Mouse (Mus musculus): ENCODE results near the gene Lztr1.

The Lztr1 gene

DNA sequence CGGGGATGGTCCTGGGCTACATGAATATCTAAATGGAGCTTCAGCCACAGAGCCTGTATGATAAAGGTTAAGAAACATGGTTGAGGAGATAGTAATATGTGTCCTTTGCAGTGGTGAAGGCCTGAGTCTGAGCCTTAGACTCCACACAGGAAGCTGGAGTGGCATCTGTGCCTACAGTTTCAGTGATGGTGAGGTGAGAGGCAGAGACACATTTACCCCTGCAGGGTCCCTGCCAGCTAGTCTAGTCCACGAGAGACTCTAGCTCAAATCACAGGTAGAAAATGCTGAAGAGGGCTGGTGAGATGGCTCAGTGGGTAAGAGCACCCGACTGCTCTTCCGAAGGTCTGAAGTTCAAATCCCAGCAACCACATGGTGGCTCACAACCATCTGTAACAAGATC, 33.2 kb upstream of the Lztr1 start:
- H3K4me3 ChIP-seq (replicated peaks; ENCODE audit: low read length) = no peak overlapping the region
- H3K27me3 ChIP-seq (ENCODE audit: insufficient read depth, low read length) = no peaks in the 10 kb centered on the region
- peaks cover 57% of the 10 kb centered on the region for H3K4me1 ChIP-seq (replicated peaks; ENCODE audit: low read depth, low read length)
- peaks cover 69% of the 10 kb centered on the region for H3K36me3 ChIP-seq (ENCODE audit: insufficient read depth, low read length)
- TF ChIP-seq CTCF (conservative IDR thresholded peaks at IDR 0.05; ENCODE audit: low read length) (no peak), POU5F1 (IDR thresholded peaks at IDR 0.05; ENCODE audit: borderline replicate concordance, low read length) (no peak), NANOG (IDR thresholded peaks at IDR 0.05; ENCODE audit: borderline replicate concordance, low read length) (no peak)
- H3K9me3 ChIP-seq (ENCODE audit: low read length) = no peaks in the 10 kb centered on the region

DNA sequence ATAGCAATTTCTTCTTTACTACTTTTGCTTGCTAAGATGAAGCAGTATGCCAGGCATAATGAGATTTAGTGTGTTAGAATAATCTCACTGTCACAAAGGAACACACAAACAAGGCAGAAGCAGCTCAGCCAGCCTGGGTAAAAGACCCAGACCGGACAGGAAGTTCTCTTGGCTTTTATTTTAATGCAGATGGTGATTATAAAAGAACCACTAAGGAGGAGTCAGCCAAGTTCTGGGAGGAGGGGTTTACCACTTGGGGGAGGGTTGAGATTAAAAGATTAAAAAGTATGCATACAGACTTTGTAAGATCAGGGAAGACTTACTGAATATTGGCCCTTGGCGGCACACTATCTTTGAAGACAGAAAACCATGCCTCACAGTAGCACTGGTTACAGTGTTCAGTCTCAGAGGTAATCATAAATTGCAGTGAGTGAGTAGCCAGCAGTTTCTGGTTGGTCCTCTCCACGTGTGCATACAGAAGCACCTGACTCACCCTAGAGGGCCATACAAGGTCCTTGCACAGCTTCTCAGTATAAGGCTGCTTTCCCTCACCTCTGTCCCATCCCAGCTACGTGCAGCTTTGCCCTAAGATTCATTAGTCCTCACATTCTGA, 30.1 kb upstream of the Lztr1 start:
- H3K4me3 ChIP-seq (replicated peaks; ENCODE audit: low read length) = peak overlapping the region; percentile 35
- peaks cover 67% of the 10 kb centered on the region for H3K36me3 ChIP-seq (ENCODE audit: insufficient read depth, low read length)
- H3K27me3 ChIP-seq (ENCODE audit: insufficient read depth, low read length) = no peaks in the 10 kb centered on the region
- no peaks in the 10 kb centered on the region for H3K9me3 ChIP-seq (ENCODE audit: low read length)
- no peak for TF ChIP-seq POU5F1 (IDR thresholded peaks at IDR 0.05; ENCODE audit: borderline replicate concordance, low read length)
- TF ChIP-seq NANOG (IDR thresholded peaks at IDR 0.05; ENCODE audit: borderline replicate concordance, low read length) = no peak
- TF ChIP-seq CTCF (conservative IDR thresholded peaks at IDR 0.05; ENCODE audit: low read length) = no peak
- peaks cover 83% of the 10 kb centered on the region for H3K4me1 ChIP-seq (replicated peaks; ENCODE audit: low read depth, low read length)

DNA sequence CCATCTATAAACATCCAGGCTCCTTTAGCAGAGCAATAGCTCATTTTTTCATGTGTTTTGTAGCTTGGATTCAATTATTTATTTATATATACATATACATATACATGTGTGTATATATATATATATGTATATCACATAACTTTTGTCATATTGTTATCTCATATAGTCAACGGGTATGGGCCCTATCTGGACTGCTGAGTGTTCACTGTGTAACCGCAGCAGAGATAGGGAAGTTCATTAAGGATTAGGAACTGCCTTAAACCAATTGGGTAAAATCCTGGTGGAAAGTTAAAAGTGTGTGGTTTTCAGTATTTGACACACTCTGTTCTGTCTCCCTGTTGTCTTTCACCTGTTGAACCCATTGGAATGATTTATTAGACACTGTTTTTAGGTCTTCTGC, 27.0 kb upstream of the Lztr1 start:
- no peaks in the 10 kb centered on the region for H3K9me3 ChIP-seq (ENCODE audit: low read length)
- no peaks in the 10 kb centered on the region for H3K27me3 ChIP-seq (ENCODE audit: insufficient read depth, low read length)
- H3K4me3 ChIP-seq (replicated peaks; ENCODE audit: low read length) = no peak overlapping the region
- H3K4me1 ChIP-seq (replicated peaks; ENCODE audit: low read depth, low read length) = peaks cover 74% of the 10 kb centered on the region
- peaks cover 77% of the 10 kb centered on the region for H3K36me3 ChIP-seq (ENCODE audit: insufficient read depth, low read length)
- no peak for TF ChIP-seq POU5F1 (IDR thresholded peaks at IDR 0.05; ENCODE audit: borderline replicate concordance, low read length)
- no peak for TF ChIP-seq NANOG (IDR thresholded peaks at IDR 0.05; ENCODE audit: borderline replicate concordance, low read length)
- no peak for TF ChIP-seq CTCF (conservative IDR thresholded peaks at IDR 0.05; ENCODE audit: low read length)

DNA sequence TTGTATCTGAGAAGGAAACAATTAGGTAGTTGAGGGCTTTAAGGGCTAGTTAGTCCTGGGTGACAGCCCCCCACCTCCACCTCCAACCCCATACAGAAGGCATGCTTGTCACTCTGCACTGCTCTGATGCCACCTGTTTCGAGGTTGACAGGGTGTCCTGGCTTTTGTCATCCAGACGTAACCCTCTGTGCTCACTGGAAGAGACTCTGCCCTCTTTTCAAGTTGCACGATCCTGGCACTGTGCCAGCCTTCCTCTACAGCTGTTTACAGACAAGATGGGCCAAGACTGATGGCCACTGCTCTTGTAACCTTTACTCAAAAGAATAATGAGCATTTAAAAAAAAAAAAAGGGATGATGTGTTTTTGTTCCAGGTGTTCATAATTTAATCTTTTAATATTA, 22.0 kb upstream of the Lztr1 start:
- peaks cover 19% of the 10 kb centered on the region for H3K27me3 ChIP-seq (ENCODE audit: insufficient read depth, low read length)
- H3K36me3 ChIP-seq (ENCODE audit: insufficient read depth, low read length) = peaks cover 64% of the 10 kb centered on the region
- no peaks in the 10 kb centered on the region for H3K9me3 ChIP-seq (ENCODE audit: low read length)
- TF ChIP-seq CTCF (conservative IDR thresholded peaks at IDR 0.05; ENCODE audit: low read length) (no peak), POU5F1 (IDR thresholded peaks at IDR 0.05; ENCODE audit: borderline replicate concordance, low read length) (no peak), NANOG (IDR thresholded peaks at IDR 0.05; ENCODE audit: borderline replicate concordance, low read length) (no peak)
- H3K4me1 ChIP-seq (replicated peaks; ENCODE audit: low read depth, low read length) = peaks cover 60% of the 10 kb centered on the region
- H3K4me3 ChIP-seq (replicated peaks; ENCODE audit: low read length) = no peak overlapping the region

DNA sequence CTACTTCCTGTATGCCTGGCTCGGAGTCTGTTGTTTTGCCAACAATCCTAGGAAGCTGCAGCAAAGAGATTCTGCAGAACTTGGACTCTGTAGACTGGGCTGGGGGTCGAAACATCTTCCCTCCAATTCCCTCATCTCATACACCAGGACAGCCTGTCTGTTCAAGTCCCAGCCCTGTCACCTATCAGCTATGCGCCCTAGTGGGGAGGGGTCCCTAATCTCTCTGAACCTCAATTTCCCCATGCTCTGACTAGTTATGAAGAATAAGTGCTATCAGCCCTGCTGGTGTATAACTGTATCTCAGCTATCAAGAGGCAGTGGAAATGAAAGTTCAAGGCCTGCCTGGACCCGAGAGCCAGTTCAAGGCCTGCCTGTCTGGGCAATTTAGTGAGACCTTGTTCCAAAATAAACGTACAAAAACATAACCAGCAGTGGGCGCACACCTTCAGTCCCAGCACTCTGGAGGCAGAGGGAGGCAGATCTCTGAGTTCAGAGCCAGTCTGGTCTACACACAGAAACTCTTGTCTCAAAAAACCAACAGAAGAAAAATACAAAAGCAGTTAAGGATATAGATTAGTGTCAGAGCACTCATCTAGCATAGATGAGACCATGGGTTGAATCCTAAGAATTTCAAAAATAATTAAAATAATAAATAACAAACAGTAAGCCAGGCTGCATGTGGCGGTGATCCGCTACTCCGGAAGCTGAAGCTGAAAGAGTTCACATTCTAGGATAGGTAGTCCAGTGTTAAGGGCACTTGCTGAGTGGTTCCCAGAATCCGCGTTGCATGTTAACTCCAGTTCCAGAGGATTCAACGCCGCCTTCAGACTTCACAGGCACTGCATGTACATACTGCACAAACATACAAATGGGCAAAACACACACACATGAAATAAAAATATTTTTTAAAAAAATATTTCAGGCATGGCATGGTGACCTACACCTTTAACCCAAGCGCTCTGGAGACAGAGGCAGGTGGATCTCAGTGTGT, 19.7 kb upstream of the Lztr1 start:
- peaks cover 38% of the 10 kb centered on the region for H3K4me1 ChIP-seq (replicated peaks; ENCODE audit: low read depth, low read length)
- no peaks in the 10 kb centered on the region for H3K9me3 ChIP-seq (ENCODE audit: low read length)
- H3K36me3 ChIP-seq (ENCODE audit: insufficient read depth, low read length) = peaks cover 42% of the 10 kb centered on the region
- H3K4me3 ChIP-seq (replicated peaks; ENCODE audit: low read length) = peak overlapping the region; percentile 84
- peaks cover 34% of the 10 kb centered on the region for H3K27me3 ChIP-seq (ENCODE audit: insufficient read depth, low read length)
- TF ChIP-seq CTCF (conservative IDR thresholded peaks at IDR 0.05; ENCODE audit: low read length) = peak; percentile 29
- no peak for TF ChIP-seq POU5F1 (IDR thresholded peaks at IDR 0.05; ENCODE audit: borderline replicate concordance, low read length)

DNA sequence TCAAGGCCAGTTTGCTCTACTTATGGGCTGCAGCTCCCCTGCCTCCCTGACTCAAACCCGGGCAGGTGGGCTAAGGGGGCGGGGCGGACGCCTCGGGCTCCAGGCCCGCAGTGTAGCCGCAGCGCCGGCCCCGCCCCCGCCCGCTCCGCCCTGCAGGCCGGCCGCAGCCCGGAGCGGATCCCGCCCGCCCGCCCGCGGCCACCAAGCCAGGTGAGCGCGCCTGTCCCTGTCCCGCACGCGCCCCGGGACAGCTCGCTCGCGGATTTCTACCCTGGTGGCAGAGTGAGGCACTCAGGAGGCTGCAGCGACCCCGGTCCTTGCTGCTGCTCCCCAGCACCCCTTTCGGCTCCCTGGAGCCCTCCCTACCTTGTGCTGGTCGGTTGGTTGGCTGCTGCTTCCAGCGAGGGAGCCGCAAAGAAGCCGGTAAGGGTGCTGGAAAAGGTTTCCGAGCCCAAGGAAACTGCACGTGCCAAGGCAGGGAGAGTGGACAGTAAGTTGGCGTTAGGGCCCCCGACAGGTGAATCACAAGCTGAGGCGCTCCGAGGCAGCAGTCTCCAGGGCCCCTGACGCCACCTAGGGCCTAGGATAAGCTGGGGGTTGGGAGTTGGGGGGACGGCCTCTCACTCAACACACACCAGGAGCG, 18.9 kb upstream of the Lztr1 start, which contains the start of gene Aifm3:
Gene Aifm3 (plus strand): TSS at position 143 of the 643 bp plus-strand sequence.
- H3K4me3 ChIP-seq (replicated peaks; ENCODE audit: low read length) = peak within 1 kb of the TSS; percentile 84
- peaks cover 34% of the 10 kb centered on the region for H3K27me3 ChIP-seq (ENCODE audit: insufficient read depth, low read length)
- H3K36me3 ChIP-seq (ENCODE audit: insufficient read depth, low read length) = peaks cover 34% of the 10 kb centered on the region
- no peak for TF ChIP-seq POU5F1 (IDR thresholded peaks at IDR 0.05; ENCODE audit: borderline replicate concordance, low read length)
- no peak for TF ChIP-seq CTCF (conservative IDR thresholded peaks at IDR 0.05; ENCODE audit: low read length)
- no peak for TF ChIP-seq NANOG (IDR thresholded peaks at IDR 0.05; ENCODE audit: borderline replicate concordance, low read length)
- no peaks in the 10 kb centered on the region for H3K9me3 ChIP-seq (ENCODE audit: low read length)
- H3K4me1 ChIP-seq (replicated peaks; ENCODE audit: low read depth, low read length) = peaks cover 31% of the 10 kb centered on the region

DNA sequence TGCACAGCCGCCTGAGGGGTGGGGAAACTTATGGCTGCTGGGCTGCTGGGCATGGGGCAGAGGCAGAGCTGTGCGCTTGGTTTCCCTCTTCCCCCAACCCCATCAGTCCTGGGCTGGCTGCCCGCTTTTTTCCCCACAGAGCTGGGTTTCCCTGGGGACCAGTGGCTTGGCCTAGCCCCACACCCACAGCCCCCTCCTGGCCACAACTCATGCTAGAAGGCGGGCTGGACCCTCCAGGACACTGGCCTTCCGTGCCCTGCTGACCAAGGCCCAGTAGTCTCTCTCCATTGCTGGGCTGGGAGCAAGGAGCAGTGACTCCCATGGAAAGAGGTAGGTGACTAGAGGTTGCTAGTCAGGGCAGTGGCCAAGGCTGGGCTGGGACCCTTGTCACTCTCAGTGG, 17.3 kb upstream of the Lztr1 start:
- Histone ChIP-seq H3K4me1 (replicated peaks; ENCODE audit: low read depth, low read length) (peaks cover 28% of the 10 kb centered on the region), H3K27me3 (ENCODE audit: insufficient read depth, low read length) (peaks cover 34% of the 10 kb centered on the region), H3K36me3 (ENCODE audit: insufficient read depth, low read length) (peaks cover 18% of the 10 kb centered on the region), H3K4me3 (replicated peaks; ENCODE audit: low read length) (no peak overlapping the region), H3K9me3 (ENCODE audit: low read length) (no peaks in the 10 kb centered on the region)
- TF ChIP-seq POU5F1 (IDR thresholded peaks at IDR 0.05; ENCODE audit: borderline replicate concordance, low read length) (no peak), NANOG (IDR thresholded peaks at IDR 0.05; ENCODE audit: borderline replicate concordance, low read length) (no peak), CTCF (conservative IDR thresholded peaks at IDR 0.05; ENCODE audit: low read length) (no peak)

DNA sequence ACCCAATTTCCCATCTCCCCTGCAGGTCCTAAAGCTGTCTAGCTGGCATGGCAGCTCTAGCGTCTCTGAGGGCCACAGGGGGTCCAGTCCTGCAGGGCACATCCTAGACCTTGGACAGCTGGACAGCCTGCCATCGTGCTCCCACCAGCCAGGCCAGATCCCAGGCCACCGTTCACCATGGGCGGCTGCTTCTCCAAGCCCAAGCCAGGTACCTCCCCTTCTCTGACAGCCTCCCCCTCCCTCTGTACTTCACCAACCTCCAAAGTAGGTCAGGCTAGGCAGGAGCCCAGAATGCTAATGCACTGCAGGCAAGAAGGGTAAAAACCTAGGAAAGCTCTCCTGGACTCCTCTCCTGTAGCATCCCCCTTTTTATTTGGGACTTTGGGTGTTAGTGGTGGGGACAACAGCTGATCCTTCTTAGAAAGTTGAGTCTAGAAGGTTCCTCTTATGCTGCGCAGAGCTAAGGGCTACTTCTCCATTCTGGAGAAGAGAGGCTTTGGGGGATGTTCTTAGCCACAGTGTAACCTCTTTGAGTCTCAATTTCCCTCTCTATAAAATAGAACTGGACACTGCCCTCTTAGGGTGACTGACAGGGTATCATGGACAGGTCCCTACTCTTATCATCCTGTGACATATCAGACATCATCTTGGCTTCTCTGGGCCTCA, 16.5 kb upstream of the Lztr1 start:
- H3K27me3 ChIP-seq (ENCODE audit: insufficient read depth, low read length) = peaks cover 39% of the 10 kb centered on the region
- no peak overlapping the region for H3K4me3 ChIP-seq (replicated peaks; ENCODE audit: low read length)
- no peaks in the 10 kb centered on the region for H3K9me3 ChIP-seq (ENCODE audit: low read length)
- peaks cover 28% of the 10 kb centered on the region for H3K4me1 ChIP-seq (replicated peaks; ENCODE audit: low read depth, low read length)
- no peak for TF ChIP-seq NANOG (IDR thresholded peaks at IDR 0.05; ENCODE audit: borderline replicate concordance, low read length)
- TF ChIP-seq CTCF (conservative IDR thresholded peaks at IDR 0.05; ENCODE audit: low read length) = no peak
- TF ChIP-seq POU5F1 (IDR thresholded peaks at IDR 0.05; ENCODE audit: borderline replicate concordance, low read length) = no peak
- H3K36me3 ChIP-seq (ENCODE audit: insufficient read depth, low read length) = peaks cover 10% of the 10 kb centered on the region
